Mouse (Mus musculus) liver, adult 2 months (tissue): ENCODE measurements at regions not wholly inside any gene's neighbourhood (a gene's known extent, or its start where the extent isn't known, plus 50 kb on each side); places are given as distances from the start of the nearest gene placed in this dataset.

ENCODE experiments used
- CTCF ChIP-seq: fragments of 200-500 bp; IDR thresholded peaks from 2 replicates; pipeline ENCODE4 v1.5.1; 2011; ENCODE audit warnings: low read depth, low read length, control low read depth
- POLR2A ChIP-seq: fragments of 200-500 bp; IDR thresholded peaks from 2 replicates; pipeline ENCODE4 v1.6.1; 2011; ENCODE audit warnings: low read length, control low read depth; ENCODE audit not compliant: insufficient read depth; ENCODE audit errors: extremely low read depth

- TF ChIP-seq CTCF (no peak), POLR2A (no peak)
Observed at GRCm38 (mm10) chr9:88049270-88049669, 277.7 kb upstream of the Nt5e start.
